Mouse (Mus musculus) stomach, embryonic 14.5 days (tissue): ENCODE results near the gene Vac14. TPM values are rescaled to one million over a fixed set of nuclear protein-coding genes. Genes with fewer than 3 reads are reported as not detected.

Experiments used
- ATAC-seq: fragments of 200-750 bp; cut with Nextera tagmentation; 2 replicates; pipeline ENCODE4 v1.8.0; 2017; ENCODE audit warnings: low read depth, moderate TSS enrichment; ENCODE audit not compliant: insufficient number of reproducible peaks, insufficient read depth, low FRiP score
- H3K27ac ChIP-seq: fragments of 300-500 bp; sonication (generic); 2 replicates; pipeline ENCODE4 v1.5.1; 2014; ENCODE audit warnings: mild to moderate bottlenecking, low read length, moderate library complexity, mixed read lengths
- H3K27me3 ChIP-seq: fragments of 300-500 bp; sonication (generic); 2 replicates; pipeline ENCODE4 v1.6.1; 2014; ENCODE audit warnings: low read length, control low read depth, mixed read lengths; ENCODE audit not compliant: control insufficient read depth, insufficient read depth
- H3K36me3 ChIP-seq: fragments of 300-500 bp; sonication (generic); 2 replicates; pipeline ENCODE4 v1.6.1; 2014; ENCODE audit warnings: mild to moderate bottlenecking, control low read depth, low read length, moderate library complexity, mixed read lengths; ENCODE audit not compliant: control insufficient read depth, insufficient read depth
- H3K4me1 ChIP-seq: fragments of 300-500 bp; sonication (generic); 2 replicates; pipeline ENCODE4 v1.6.1; 2014; ENCODE audit warnings: low read length, control low read depth, mixed read lengths; ENCODE audit not compliant: control insufficient read depth, insufficient read depth
- H3K4me2 ChIP-seq: fragments of 300-500 bp; sonication (generic); replicated peaks from 2 replicates; pipeline ENCODE4 v1.6.1; 2014; ENCODE audit warnings: low read depth, low read length, control low read depth
- H3K4me3 ChIP-seq: fragments of 300-500 bp; sonication (generic); 2 replicates; pipeline ENCODE4 v1.5.1; 2014; ENCODE audit warnings: low read depth, low read length, control low read depth
- H3K9ac ChIP-seq: fragments of 300-500 bp; sonication (generic); replicated peaks from 2 replicates; pipeline ENCODE4 v1.6.1; 2014; ENCODE audit warnings: low read depth, mild to moderate bottlenecking, control low read depth, low read length, moderate library complexity, mixed read lengths
- H3K9me3 ChIP-seq: fragments of 300-500 bp; sonication (generic); 2 replicates; pipeline ENCODE4 v1.6.1; 2016; ENCODE audit warnings: low read depth, low read length, control low read depth; ENCODE audit not compliant: control insufficient read depth
- WGBS: fragments of 180-500 bp; shearing (Covaris S2); extraction: QIAGEN DNeasy Blood & Tissue Kit; methylation state at CpG from one replicate; pipeline ENCODE4 v1.1.7; 2014; 5-methylcytosine and 5-hydroxymethylcytosine counted together
- polyA plus RNA-seq: library from polyadenylated mRNA; unstranded; fragments of >200 nt; fragmentation: Nextera tagmentation; extraction: Ambion mirVana; gene quantifications from 2 replicates; pipeline ENCODE4 v1.2.1, GENCODE M21; 2014

The Vac14 gene
- polyA plus RNA-seq, 1 experiment from 2014 or later, result 18.7 TPM

DNA sequence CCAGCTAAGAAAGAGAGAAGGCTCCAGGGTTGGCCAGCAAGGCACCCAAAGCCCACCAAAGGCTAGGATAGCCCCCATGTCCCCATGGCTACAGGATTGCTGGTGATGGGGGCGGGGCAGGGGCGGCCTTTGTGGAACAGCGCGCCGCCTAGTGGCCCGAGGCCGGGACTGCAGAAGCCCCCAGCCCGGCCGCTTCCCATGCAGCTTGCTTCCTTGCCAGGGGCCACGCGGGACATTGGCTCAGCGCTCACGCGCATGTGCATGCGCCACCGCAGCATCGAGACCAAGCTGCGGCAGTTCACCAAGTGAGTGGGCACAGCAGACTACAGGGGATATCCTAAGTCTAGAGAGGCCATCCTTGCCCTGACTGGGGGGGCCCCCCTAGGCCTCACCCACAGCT is 108.5 kb downstream of the Vac14 start:
- 17% methylated on average over 18 of the region's 18 CpGs for WGBS
- no peak overlapping the region for H3K9ac ChIP-seq
- H3K27ac ChIP-seq, result no peak overlapping the region
- peaks cover 52% of the 10 kb centered on the region for H3K36me3 ChIP-seq
- no peaks in the 10 kb centered on the region for H3K27me3 ChIP-seq
- H3K9me3 ChIP-seq, result no peaks in the 10 kb centered on the region
- H3K4me2 ChIP-seq, result no peak overlapping the region
- ATAC-seq, result no peak
- no peak overlapping the region for H3K4me3 ChIP-seq
- peaks cover 37% of the 10 kb centered on the region for H3K4me1 ChIP-seq

DNA sequence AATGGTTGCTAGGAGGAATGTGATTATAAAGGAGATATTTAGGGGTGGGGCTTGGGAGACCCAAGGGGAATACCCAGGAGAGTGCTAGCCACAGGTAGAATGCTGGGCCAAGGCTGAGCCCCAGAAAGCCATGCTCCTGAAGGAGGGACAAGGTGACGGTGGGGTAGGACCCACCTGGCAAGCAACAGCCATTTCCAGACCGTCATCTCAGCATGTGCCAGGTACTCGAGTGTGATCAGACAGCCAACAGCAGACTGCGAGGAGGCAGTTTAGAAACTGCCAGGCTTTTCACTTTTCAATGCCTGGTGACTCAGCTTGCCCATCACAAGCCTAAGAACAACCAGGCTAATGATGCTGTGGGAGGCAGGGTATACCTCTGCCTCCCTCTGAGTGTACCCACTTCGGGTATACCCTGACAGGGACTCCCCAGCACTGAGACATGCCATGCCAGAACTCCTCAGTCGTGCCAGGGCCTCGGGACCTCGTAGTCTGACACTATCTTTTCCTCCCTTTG is 113.0 kb downstream of the Vac14 start:
- H3K27me3 ChIP-seq, result no peaks in the 10 kb centered on the region
- no peaks in the 10 kb centered on the region for H3K4me1 ChIP-seq
- H3K36me3 ChIP-seq, result peaks cover 80% of the 10 kb centered on the region
- H3K9me3 ChIP-seq, result no peaks in the 10 kb centered on the region
- H3K4me3 ChIP-seq, result no peak overlapping the region
- WGBS, result 92% methylated on average over 8 of the region's 8 CpGs
- no peak for ATAC-seq
- H3K9ac ChIP-seq, result no peak overlapping the region
- no peak overlapping the region for H3K4me2 ChIP-seq
- H3K27ac ChIP-seq, result no peak overlapping the region

DNA sequence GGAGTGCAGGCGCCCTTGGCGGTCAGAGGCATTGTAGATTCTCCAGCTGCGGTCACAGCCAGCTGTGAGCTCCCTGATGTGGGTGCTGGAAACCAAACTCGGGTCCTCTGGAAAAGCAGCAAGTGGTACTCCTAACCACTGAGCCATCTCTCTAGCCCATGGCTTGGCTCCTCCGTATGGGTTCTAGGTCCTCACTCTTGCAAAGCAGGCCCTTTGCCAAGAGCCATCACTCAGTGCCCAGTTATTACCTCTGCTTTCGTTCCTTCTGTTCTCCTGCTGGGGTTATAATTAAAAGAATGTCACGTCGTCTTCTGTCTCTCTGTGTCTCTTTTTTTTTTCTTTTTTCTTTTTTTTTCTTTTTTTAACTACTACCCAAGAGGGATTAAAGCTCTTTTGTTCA is 114.7 kb downstream of the Vac14 start:
- WGBS, result 93% methylated on average over 8 of the region's 8 CpGs
- Histone ChIP-seq H3K36me3 (peaks cover 84% of the 10 kb centered on the region), H3K9ac (no peak overlapping the region), H3K4me3 (no peak overlapping the region), H3K27me3 (no peaks in the 10 kb centered on the region), H3K4me1 (no peaks in the 10 kb centered on the region), H3K27ac (no peak overlapping the region), H3K9me3 (no peaks in the 10 kb centered on the region), H3K4me2 (no peak overlapping the region)
- no peak for ATAC-seq

DNA sequence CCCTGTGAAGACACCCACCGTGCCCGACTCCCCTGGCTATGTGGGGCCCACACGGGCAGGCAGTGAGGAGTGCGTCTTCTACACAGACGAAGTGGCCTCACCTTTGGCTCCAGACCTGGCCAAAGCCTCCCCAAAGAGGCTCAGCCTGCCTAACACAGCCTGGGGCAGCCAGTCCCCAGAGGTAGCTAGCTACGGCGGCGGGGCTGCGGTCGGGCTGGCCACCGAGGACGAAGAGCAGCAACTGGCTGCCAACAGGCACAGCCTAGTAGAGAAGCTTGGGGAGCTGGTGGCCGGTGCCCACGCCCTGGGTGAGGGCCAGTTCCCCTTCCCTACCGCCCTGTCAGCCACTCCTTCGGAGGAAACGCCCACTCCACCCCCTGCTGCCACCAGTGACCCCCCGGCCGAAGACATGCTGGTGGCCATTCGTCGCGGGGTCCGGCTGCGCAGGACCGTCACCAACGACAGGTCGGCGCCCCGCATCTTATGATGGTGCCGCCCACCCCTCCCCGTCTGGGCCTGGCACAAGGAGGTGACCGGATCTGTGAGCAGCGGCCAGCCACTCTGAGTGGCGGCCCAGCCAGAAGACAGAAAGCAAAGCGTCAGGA is 120.3 kb downstream of the Vac14 start:
- H3K27ac ChIP-seq, result no peak overlapping the region
- H3K27me3 ChIP-seq, result no peaks in the 10 kb centered on the region
- no peaks in the 10 kb centered on the region for H3K4me1 ChIP-seq
- H3K36me3 ChIP-seq, result peaks cover 55% of the 10 kb centered on the region
- no peak overlapping the region for H3K9ac ChIP-seq
- H3K9me3 ChIP-seq, result no peaks in the 10 kb centered on the region
- no peak for ATAC-seq
- no peak overlapping the region for H3K4me2 ChIP-seq
- H3K4me3 ChIP-seq, result no peak overlapping the region
- WGBS, result 89% methylated on average over 35 of the region's 35 CpGs

DNA sequence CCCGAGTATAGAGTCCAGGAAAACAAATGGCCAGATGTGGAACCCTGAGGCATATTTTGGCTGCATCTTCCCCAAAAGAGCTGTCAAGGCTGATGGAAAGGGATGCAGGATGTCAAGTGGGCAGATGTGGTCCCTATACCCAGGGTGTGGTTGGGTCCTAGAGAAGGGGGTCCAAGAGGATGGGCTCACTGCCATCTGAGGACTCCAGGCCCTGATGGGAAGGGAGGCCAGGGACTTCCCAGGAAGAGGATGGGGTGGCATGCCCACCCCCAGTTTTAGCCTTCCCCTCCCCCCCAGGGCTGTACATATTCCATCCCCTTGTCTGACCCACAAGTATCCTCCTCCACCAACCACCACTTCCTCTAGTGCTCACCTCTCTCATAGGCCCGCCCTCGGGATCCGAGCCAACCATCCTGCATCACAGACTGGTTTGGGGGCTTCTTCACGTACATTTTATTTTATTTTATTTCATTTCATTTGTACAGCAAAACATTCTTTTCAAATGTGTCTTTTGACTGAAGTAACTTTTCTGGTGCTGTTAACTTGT is 122.3 kb downstream of the Vac14 start:
- 91% methylated on average over 5 of the region's 5 CpGs for WGBS
- no peak for ATAC-seq
- Histone ChIP-seq H3K27me3 (no peaks in the 10 kb centered on the region), H3K36me3 (peaks cover 39% of the 10 kb centered on the region), H3K4me1 (no peaks in the 10 kb centered on the region), H3K9me3 (no peaks in the 10 kb centered on the region), H3K4me3 (no peak overlapping the region), H3K27ac (no peak overlapping the region), H3K9ac (no peak overlapping the region), H3K4me2 (no peak overlapping the region)

DNA sequence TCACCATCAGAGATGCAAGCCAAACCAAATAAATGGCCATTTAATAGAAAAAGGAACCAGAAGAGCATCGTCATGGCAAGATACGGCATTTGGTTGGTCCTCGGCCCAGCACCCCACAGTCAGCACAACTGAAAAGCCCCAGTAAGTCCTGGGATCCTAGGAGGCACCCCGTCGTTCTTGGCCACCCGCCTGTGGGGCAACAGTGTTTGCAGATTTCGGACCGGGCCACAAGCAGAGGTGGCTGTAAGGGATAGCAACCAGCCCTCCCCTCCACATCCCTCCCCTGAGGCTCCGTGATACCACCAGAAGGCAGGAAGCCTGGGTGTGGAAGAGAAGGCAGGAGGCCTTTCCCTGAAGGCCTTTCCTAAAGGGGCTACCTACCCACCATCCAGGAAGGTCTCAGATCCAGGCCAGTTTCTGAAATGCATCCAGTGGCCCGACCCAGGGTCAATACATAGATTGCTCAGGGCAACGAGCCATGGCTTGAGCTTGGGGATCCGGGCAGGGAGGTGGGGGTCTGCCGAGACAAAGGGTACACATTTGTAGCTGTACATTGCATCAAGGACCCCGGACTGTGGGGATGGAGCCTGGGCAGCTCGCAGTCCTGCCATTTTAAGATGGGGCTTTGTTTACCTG is 123.5 kb downstream of the Vac14 start:
- no peaks in the 10 kb centered on the region for H3K9me3 ChIP-seq
- H3K4me2 ChIP-seq, result no peak overlapping the region
- no peaks in the 10 kb centered on the region for H3K27me3 ChIP-seq
- H3K4me3 ChIP-seq, result no peak overlapping the region
- no peak overlapping the region for H3K27ac ChIP-seq
- WGBS, result 82% methylated on average over 15 of the region's 15 CpGs
- no peak overlapping the region for H3K9ac ChIP-seq
- ATAC-seq, result no peak
- H3K4me1 ChIP-seq, result no peaks in the 10 kb centered on the region
- H3K36me3 ChIP-seq, result peaks cover 30% of the 10 kb centered on the region

DNA sequence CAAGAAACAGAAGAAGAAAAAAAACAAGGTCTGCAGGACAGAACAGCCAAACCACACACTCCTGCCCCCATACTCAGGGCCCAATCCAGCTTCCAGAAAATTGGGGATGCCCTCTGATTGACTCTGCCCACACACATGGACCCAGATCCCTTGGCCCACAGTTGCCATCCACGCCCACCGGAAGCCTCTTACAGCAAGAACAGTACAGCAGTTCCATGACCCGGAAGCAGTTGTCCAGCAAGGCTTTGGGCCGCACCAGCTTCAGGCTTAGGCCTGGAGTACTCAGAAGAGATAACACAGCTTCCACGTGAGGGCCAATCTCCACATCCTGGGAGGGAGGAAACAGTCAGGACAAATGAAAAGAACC is 124.0 kb downstream of the Vac14 start:
- H3K36me3 ChIP-seq, result peaks cover 25% of the 10 kb centered on the region
- no peak overlapping the region for H3K4me2 ChIP-seq
- H3K27ac ChIP-seq, result no peak overlapping the region
- 86% methylated on average over 5 of the region's 5 CpGs for WGBS
- H3K4me1 ChIP-seq, result no peaks in the 10 kb centered on the region
- H3K9me3 ChIP-seq, result no peaks in the 10 kb centered on the region
- no peaks in the 10 kb centered on the region for H3K27me3 ChIP-seq
- H3K9ac ChIP-seq, result no peak overlapping the region
- no peak for ATAC-seq
- no peak overlapping the region for H3K4me3 ChIP-seq

DNA sequence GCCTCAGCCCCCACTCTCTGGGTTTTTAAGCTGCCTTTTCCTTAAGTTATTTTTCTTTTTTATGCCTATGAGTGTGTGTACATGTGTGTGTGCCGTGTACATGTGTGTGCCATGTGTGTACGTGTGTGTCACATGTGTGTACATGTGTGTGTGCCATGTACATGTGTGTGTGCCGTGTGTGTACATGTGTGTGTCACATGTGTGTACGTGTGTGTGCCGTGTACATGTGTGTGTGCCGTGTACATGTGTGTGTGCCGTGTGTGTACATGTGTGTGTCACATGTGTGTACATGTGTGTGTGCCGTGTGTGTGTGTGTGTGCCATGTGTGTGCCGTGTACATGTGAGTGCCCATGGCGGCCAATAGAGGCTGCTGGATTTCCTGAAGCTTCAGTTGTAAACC is 126.8 kb downstream of the Vac14 start:
- no peaks in the 10 kb centered on the region for H3K9me3 ChIP-seq
- H3K27me3 ChIP-seq, result no peaks in the 10 kb centered on the region
- WGBS, result 94% methylated on average over 10 of the region's 10 CpGs
- H3K4me3 ChIP-seq, result no peak overlapping the region
- H3K4me1 ChIP-seq, result no peaks in the 10 kb centered on the region
- H3K9ac ChIP-seq, result no peak overlapping the region
- H3K4me2 ChIP-seq, result no peak overlapping the region
- H3K36me3 ChIP-seq, result no peaks in the 10 kb centered on the region; the same call in 1 of the 2 replicates
- H3K27ac ChIP-seq, result no peak overlapping the region
- ATAC-seq, result no peak
